Mouse (Mus musculus): ENCODE results near the gene Dnajc5g.

The Dnajc5g gene

GRCm38 (mm10) chr5:31105814-31106335 is at the start of gene Dnajc5g:
Dnajc5g (plus strand) TSS chr5:31106285.
- DNase-seq (ENCODE audit: low spot score) = no peak

GRCm38 (mm10) chr5:31069810-31070209 is 36.3 kb upstream of the Dnajc5g start:
- no peak for DNase-seq (ENCODE audit: low spot score)

GRCm38 (mm10) chr5:31071059-31071458 is 35.0 kb upstream of the Dnajc5g start:
- no peak for DNase-seq (ENCODE audit: low spot score)

GRCm38 (mm10) chr5:31071821-31072220 is 34.3 kb upstream of the Dnajc5g start:
- no peak for DNase-seq (ENCODE audit: low spot score)

GRCm38 (mm10) chr5:31073176-31073575 is 32.9 kb upstream of the Dnajc5g start:
- DNase-seq (ENCODE audit: low spot score) = no peak

GRCm38 (mm10) chr5:31076346-31076745 is 29.7 kb upstream of the Dnajc5g start:
- DNase-seq (ENCODE audit: low spot score) = no peak

GRCm38 (mm10) chr5:31080059-31080794 is 25.9 kb upstream of the Dnajc5g start:
- no peak for DNase-seq (ENCODE audit: low spot score)

GRCm38 (mm10) chr5:31080795-31081164 is 25.3 kb upstream of the Dnajc5g start:
- no peak for DNase-seq (ENCODE audit: low spot score)

- DNase-seq (ENCODE audit: low spot score) = no peak
Observed at GRCm38 (mm10) chr5:31081386-31081785, 24.7 kb upstream of the Dnajc5g start.

- no peak for DNase-seq (ENCODE audit: low spot score)
Observed at GRCm38 (mm10) chr5:31082355-31082754, 23.7 kb upstream of the Dnajc5g start.

GRCm38 (mm10) chr5:31082935-31083625 is 23.0 kb upstream of the Dnajc5g start:
- DNase-seq (ENCODE audit: low spot score) = no peak

GRCm38 (mm10) chr5:31083949-31084348 is 22.1 kb upstream of the Dnajc5g start:
- DNase-seq (ENCODE audit: low spot score) = no peak

- DNase-seq (ENCODE audit: low spot score) = no peak
Observed at GRCm38 (mm10) chr5:31086606-31087005, 19.5 kb upstream of the Dnajc5g start.

- no peak for DNase-seq (ENCODE audit: low spot score)
Observed at GRCm38 (mm10) chr5:31087131-31087530, 19.0 kb upstream of the Dnajc5g start.

GRCm38 (mm10) chr5:31092231-31092975 is 13.7 kb upstream of the Dnajc5g start:
- no peak for DNase-seq (ENCODE audit: low spot score)

GRCm38 (mm10) chr5:31093151-31094041 is 12.7 kb upstream of the Dnajc5g start:
- peak; percentile 60 for DNase-seq (ENCODE audit: low spot score)

- DNase-seq (ENCODE audit: low spot score) = no peak
Observed at GRCm38 (mm10) chr5:31094100-31094798, 11.8 kb upstream of the Dnajc5g start.

GRCm38 (mm10) chr5:31094799-31095691 is 11.0 kb upstream of the Dnajc5g start:
- DNase-seq (ENCODE audit: low spot score) = peak; percentile 22

- no peak for DNase-seq (ENCODE audit: low spot score)
Observed at GRCm38 (mm10) chr5:31095711-31096480, 10.2 kb upstream of the Dnajc5g start.
